Mouse (Mus musculus) adrenal gland, adult 8-10 months (tissue): ENCODE data around the gene Nae1. TPM values are rescaled to one million over a fixed set of nuclear protein-coding genes. Genes with fewer than 3 reads are reported as not detected.
A peak's percentile ranks its signal among the peaks of the same experiment; 100 is the strongest.
"Not testable (repeated sequence)": the region's sequence is repeated elsewhere in the genome, so short reads cannot be mapped to it uniquely, and the experiment has no call there.

Experiments used
- DNase-seq: peaks from one replicate; pipeline ENCODE4 v3.0.0; 2022
- total RNA-seq, 4 experiments: library from RNA; stranded (reverse); gene quantifications; 2 replicates each; pipeline ENCODE4 v1.2.4; 2022

Gene Nae1
- total RNA-seq, result 10 to 100 TPM; 40.5 to 66.3 (median 47.3) TPM

DNA sequence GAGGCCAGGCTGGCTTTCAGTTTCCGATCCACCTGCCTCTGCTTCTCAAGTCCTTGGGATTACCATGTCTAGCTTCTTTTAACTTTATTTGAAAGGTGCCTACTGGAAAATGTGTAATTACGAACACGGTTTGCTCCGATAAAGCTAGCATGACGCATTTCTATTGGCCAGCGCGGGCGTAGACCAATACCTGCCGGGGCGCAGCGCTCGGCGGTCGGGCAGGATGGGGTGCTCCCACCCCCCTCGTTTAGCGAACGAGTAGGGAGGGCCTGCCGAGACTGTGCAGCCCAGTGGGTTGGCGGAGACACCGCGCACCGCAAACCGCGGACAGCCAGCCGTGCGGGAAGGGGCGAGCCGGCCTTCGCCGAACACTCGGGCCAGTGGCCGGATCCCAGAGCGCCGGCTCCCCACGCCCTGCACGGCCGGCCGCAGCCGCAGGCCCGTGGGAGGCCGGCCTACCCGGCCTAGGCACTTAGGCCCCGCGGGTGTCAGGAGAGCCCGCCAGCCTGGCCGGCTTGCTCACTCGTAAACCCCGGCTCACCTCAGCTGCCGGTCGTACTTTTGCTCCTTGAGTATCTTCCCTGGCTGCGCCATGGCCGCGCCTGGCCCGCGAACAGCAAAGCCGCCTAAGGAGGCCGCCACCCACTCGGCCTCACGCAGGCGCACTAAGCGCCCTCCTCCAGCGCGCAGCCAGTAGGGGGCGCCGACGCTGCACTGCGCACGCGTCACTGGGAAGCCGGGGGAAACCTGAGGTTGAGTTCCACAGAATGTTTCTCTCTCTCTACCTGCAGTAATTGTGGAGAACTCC lies at the start of gene Nae1, which contains the start of gene Car7:
Gene Nae1, minus strand, starts transcription at position 667 of the 808 bp plus-strand sequence.
Gene Car7, plus strand, starts transcription at position 719 of the 808 bp plus-strand sequence.
- peak; percentile 88 for DNase-seq

DNA sequence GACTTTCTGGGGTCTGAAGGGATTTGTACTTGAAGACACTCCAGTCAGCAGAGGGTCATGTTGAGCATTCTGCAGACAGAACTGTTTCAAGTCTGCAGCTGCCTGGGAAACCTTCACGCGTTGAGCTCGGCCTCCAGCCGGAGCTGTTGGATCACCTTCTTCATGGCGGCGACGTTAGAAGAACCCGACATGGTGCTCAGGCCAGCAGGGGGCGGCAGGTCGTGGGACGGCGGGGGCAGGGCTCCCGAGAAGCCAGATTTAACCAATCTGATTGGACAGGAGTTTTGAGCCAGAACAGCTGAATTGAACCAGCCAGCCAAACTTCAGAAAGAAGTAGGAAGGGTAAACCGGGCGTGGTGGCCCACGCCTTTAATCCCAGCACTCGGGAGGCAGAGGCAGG lies 43.2 kb upstream of the Nae1 start:
- not testable (repeated sequence) for DNase-seq

DNA sequence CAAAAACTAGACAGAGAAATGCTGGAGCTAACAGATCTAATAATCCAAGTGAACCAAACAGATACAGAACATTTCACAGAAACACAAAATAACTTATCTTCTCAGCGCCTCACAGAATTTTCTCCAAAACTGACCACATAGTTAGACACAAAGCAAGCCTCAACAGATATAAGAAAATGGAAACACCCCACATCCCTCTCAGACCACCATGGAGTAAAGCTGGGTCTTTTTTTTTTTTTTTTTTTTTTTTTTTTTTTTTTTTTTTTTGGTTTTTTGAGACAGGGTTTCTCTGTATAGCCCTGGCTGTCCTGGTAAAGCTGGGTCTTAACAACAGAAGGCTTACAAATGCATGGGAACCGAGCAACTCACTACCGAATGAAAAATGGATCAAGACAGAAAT lies 42.4 kb upstream of the Nae1 start:
- DNase-seq, result no peak

DNA sequence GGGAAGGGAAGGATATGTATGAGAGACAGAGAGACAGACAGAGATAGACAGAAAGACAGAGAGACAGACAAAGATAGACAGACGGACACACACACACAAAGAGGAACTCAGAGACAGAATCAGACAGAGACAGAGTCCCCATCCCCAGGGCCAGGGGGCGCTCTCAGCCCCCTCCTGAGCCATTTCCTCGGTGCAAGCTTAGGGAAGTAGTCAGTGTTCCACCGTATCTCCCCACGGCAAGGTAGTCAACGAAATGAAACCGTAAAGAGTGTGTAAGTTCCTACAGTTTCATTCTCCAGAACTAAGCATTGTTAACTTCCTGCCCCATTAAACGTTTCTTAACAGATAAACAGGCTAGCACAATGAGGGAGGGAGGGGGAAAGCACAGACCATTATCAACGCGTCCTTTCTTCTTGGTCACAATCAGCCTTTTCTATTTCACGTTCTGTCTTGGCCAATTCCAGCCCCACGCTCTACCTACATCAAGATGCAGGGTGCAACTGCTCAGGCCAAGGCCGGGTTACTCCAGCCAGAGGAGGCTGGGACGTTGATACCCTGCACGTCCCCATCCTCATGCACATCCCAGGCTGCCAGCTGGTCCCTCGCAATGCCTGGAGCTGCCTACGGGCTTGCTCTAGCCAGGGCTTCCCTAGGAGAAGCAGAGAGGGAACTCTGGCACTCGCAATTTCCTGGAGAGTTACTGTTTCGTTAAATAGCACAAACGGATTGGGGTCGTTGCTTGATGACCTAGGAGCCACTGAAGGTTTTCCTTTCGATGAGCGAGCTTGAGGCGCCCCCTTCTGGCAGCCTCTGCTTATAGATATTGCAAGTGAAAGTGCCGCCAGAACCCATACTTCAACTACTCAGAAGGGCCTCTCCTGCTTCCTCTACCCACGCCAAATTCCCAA lies 36.3 kb upstream of the Nae1 start:
- peak; percentile 60 for DNase-seq

DNA sequence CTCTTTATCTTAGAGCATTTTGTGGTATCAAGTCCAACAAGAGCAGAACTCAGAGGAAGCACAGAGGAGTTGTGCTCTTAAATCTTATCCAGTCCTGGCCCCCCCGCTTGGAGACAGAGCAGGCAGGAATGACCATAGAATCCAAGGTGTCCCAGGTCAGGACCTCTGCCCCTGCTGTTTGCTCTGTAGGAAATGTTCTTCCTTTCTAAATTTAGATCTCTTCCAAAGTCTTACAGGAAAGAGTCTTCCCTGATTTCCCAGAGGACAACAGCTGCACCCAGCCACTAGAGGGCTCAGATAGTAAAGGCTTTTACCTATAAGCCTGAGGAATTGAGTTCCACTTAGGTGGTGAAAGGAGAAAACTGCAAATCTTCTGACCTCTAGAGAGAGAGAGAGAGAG lies 35.1 kb upstream of the Nae1 start:
- peak; percentile 23 for DNase-seq

DNA sequence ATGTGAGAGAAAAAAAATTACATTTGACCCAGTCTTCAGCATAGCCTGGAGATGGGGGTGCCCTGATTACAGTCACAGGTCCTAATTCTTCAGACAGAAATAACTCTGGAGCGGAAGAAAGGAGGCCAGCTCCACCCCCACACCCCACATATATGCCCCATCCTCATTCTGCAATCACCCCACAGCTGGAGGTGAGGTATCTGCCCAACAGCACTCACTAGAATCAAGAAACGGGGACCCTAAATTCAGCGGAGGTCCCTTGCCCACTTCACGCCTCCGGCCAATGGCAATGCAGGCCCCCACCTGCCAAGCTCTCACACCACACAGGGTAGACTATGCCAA lies 31.0 kb upstream of the Nae1 start:
- DNase-seq, result no peak

DNA sequence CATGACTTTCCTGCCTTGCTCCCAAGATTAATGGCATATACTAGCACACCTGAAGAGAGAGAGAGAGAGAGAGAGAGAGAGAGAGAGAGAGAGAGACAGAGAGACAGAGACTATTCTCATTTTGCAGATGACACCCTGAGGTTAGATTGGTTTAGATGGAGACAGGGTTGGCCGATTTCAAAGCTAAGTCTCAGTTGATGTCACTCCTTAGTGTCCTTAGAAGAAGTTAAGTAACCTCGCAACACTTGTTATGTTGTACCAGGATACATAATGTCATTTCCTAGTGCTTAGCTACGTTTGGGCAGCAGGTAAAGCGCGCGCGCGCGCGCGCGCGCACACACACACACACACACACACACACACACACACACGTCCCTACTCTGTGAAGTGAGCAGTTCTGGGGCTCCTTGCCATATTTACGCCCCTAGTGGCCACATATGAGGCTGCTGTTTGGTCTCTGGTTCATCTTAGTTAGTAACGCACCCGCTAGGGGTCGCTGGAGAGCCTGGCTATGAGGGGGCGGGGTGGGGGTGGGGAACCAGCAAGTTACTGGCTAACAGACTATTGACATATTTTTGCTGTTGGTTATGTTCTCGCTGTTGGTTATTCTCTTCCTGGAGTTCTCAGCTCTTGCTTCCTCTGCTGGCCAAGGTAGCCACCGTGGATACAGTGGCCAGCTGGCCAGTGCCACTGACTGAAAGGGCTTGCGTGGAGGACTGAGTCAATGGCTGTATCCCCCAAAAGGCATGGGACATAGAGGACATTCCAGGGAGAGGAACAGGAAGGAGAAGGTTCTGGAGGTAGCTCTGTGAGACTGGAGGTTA lies 30.4 kb upstream of the Nae1 start:
- DNase-seq, result peak; percentile 72

DNA sequence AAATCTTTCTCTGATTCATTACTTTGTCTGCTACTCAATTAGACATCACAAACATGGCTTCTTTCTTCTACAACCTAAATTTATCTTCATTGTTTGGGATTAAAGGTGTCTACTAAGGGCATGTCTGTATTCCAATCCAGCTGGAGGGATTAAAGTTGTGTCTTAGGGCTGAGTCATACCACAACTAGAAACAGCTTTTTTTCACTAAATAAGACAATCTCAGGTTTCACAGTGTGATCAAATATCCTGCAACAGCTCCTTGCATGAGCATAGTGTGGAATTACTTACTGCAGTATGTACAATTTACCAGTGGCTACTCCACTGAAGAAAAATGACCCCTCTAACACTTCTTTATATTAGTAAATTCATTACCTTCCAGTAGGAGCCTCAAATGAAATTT lies 26.3 kb upstream of the Nae1 start:
- DNase-seq, result no peak

DNA sequence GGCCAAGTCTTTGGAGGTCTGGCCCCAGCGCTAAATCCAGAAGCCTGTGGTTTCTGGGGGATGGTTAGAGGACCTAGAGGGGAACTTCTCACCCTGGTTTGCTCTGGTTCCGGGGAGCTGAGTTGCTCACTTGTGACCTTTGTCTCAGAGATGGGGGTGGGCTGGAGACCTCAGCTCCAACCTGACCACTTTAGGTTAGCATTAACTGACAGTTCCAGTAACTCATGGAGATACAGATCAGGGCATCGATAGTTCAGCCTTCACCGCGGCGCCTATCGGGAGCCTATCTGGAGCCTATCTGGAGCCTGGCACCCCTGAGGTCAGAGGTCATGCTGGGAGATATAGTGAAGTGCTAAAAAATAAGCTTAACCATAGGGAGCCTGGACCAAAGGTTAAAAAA lies 22.8 kb upstream of the Nae1 start:
- DNase-seq, result no peak

DNA sequence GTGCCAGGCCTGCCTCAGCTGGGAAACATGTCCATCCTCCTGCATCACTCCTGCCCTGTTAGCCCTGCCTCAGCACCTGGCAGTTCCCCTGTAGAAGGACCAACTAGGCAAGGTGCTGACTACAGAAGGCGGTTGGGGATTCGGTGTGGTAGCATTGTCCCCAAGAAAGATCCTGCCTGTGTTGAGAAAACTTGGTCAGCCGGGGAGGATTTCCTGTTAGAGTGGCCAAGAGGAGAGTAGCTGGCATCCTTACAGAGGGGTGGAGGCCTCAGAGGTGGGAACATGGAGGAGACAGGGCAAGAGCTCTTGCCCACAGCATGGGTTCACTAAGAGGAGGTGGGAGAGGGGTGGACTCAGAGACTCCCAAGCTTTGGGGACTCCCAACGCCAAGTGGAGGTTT lies 20.8 kb upstream of the Nae1 start:
- DNase-seq, result no peak

DNA sequence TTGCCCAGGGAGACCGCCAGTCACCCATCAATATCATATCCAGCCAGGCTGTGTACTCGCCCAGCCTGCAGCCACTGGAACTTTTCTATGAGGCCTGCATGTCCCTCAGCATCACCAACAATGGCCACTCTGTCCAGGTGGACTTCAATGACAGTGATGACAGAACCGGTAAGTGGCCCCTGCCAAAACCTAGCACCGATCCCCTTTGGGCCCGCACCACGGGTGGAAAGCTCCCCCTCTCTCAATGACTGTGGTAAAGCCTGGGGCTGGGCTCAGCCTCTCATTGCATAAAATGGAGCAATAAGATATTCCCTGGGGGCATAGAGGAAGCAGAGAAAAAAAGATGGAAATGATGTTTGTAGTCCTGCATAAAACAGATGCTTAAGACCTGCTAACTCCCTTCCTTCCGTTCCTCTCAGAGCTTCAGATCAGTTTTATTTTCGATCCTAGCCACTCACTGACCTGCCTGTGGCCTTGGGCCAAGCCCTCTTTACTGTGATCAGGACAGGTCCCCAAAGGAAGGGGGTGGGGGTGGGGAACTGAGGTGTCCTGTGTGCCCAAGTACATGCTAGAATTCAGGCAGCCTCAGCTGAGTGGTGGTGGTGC lies 9.1 kb upstream of the Nae1 start:
- no peak for DNase-seq

DNA sequence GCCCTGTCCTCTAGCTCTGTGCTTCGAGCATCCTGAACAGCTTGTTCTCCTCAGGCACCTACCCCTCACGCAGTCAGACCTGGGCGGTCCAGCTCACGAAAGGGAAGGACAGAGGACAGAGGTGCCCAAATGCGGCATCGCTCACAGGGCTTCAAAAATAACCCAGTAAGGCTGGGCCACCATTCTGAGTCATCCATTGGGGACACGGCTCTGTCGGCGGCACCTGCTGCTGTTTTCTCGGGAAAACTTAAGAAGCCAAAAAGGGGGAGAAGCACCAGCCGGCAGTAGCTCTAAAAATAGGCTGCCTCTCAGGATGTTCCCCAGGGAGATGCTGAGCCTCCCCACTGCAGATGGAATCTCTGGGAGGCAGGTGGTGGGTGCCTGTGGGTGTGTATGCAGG lies 7.7 kb upstream of the Nae1 start:
- DNase-seq, result no peak

DNA sequence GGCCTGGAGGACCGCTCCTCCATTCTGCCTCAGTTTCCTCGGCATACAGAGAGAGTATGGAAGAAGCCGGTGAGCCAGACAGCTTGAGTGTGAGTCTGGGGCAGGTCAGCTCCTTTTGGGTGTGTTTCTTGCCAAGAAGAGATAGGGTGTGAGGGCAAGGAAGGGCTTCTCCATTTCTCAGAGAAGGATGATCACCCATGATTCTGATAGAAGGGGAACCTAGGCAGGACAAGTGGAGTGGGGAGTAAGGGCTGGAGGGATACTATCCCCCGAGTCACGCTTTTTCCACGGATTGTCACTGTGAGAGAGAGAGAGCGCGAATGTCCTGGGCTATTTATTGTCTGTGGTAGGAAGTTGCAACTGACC lies 7.1 kb upstream of the Nae1 start:
- DNase-seq, result no peak

DNA sequence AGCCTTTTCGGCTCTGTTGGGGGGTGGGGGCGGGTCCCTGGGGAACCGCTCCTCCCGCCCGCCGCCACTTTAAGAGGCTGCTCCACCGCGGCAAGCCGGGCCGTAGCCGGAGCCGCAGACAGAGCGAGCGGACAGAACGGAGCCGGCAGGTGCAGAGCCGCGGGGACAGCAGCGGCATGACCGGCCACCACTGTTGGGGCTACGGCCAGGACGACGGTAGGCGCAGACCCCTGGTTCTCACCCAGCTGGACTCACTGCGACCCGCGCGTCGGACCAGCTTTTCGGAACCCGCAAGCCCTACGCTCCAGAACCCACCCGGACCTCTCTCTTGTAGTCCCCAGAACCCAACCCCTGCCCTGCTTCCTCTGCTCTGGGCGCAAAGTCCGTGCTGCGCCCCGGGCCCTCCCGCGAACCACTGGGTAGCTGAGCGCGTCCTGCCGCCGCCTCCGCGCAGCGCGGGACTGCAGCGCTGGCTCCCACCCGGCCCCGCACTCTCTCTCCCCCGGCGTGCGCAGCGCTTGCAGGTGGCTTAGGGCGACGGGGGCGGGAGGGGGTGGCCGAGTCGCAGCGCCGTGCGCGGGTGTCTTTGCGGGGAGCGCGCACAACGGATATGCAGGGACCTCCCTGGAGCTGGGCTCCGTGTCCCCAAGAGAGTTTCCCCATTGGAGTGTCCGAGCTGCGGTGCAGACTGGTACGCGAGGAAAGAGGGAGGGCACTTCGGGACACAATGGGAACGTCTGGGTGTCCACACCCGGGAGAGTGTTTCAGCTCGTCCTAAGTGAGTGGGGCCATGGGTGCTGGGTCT lies 6.5 kb upstream of the Nae1 start:
- DNase-seq, result no peak

DNA sequence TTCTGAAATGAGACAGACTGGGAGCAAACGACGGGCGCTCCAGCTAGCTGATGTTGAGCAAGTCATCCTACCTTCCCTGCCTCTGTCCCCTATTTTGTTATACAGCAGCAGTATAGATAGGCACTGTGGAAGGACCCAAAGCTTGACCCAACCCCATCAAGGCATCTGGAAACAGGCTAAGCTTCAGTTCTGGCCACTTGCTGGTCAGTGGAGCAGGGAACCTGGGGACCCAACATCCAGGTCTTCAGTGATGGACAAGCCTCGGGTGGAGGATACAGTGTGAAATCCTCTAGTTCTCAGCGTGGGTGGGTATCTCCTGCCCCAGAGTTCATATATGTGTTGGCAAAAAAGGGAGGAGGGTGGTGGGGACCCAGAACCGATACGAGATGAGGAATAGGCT lies 5.8 kb upstream of the Nae1 start:
- DNase-seq, result no peak

DNA sequence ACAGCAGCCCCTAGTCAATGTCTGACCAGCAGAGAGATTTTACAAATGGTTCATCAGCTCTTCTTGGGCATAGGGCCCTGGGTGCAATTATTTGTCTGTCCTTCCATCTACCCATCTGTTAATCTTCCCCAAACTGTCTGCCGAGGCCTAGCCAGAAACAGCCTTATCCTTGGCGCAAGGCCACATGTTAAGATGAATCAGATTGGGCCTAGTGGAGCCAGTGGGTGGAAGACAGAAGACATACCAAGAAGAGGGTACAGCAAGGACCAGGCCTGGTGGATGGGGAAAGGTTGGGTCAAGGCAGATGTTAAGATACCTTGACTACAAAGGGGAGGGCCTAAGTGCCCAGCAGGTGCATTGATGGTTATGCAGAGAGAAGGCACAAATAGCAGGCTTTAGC lies 5.1 kb upstream of the Nae1 start:
- DNase-seq, result peak; percentile 42

DNA sequence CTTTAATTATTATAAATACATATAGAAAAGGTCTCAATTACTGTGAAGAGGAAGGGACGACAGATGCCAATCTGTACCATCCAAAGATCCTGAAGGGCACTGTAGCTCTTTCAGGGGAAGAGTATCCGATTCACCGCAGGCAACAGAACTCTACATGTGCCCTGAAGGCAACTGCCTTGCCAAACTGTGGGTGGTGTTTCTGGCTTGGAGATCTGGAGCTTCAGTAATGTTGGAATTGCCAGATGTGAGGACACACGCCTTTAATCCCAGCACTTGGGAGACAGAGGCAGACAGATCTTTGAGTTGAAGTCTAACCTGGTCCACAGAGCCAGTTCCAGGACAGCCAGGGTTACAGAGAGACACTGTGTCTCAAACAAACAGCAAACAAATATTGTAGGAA lies 4.5 kb upstream of the Nae1 start:
- DNase-seq, result no peak

DNA sequence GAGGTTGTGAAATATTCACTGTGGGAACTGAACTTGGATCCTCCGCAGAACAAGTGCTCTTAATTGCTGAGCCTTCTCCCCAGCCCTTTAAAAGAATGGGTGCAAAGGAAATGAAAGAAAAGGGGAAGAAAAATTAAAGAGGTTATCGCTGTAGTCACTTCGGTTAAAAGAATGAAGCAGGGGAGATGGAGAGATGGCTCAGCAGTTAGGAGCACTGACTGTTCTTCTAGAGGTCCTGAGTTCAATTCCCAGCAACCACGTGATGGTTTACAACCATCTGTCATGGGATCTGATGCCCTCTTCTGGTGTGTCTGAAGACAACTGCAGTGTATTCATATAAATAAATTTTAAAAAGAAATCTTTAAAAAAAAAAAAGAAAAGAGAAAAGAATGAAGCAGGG lies 1.6 kb upstream of the Nae1 start:
- no peak for DNase-seq

DNA sequence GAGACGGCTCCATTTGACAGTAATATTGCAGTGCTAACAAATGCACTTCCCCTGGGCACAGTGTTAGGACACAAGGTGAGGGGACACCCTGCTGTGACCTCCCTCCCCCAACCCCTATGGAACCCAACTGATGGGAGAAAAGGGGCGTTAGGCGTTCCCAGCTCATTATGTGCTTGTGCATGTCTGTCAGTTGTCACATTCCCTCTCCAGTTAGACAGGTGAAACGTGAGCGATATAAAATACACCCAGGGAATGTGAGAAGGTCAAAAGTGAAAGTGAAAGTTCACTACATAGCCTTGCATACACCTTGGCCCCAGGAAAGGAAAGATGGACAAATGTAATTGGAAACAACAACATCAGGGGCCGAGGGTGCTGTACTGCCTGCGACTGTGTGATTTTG lies 941 bp upstream of the Nae1 start:
- DNase-seq, result no peak

DNA sequence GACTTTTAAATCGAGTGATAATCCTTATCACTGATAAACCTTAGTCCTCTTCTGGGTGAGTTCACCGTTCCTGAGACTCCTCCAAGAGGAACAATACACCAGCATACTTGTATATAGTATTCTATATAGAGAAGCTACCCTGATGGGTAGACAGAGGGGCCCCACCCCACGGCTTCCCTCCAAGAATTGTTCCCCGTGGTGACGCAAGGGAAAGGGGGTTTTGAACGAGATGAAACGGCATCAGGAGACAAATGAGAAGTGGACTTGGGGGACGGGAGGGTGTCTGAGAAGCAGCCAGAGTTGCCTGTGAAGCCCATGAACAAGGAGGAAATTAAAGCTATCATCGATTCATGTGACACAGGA lies 323 bp upstream of the Nae1 start:
- DNase-seq, result peak; percentile 36

DNA sequence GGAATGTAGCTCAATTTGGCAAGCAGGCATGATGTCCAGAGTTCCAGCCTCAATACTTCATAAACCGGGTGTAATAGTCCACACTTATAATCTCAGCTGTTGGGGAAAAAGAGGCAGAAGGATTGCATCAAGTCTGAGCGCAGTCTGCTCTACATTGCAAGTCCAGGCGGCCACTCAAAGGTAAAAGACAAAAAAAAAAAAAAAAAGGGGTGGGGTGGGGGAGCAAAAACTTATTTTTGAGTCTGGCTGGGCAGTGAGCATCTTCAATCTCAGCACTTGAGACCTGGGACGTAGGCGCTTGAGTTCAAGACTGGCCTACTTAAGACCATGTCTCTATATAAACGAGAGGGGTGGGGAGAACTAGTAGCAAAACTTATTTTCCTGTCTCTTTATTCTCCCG lies 886 bp downstream of the Nae1 start:
- no peak for DNase-seq

DNA sequence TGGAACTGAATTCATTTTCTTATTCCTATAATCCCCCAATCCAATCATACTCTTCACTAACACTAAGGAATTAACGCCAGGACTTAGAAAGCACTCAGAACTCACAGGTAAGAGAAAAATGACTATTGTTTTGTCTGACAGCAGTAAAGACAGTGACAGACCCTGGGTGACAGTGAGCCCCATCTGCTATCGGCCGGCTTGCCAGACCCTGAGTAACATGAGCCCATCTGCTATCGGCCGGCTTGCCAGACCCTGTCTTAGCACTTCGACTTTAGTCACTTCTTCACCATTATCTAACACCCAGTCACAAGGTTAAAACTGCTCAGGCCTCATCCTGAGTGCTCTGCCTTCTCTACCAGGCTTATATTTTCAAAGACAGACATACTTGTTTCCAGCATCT lies 4.8 kb downstream of the Nae1 start:
- DNase-seq, result no peak
